9 mouse cellular contexts compared by ENCODE assay signal in genomic region chr6:100875862-100876623, GRCm38 (mm10). TPM values are rescaled to one million over a fixed set of nuclear protein-coding genes. Genes with fewer than 3 reads are reported as not detected.
DNase-seq lines count a peak whose midpoint lies in the region; ATAC-seq lines count a peak whose summit lies in the region.
"Had no signal": no experiment of that assay in that cellular context is flagged by ENCODE, and none has a peak within 500 bp of the region (broad histone marks: within the 10 kb centered on the region; RNA-seq: fewer than 3 reads in every experiment).

No protein-coding gene starts in this region.

- 66% methylated on average over 20 of the region's 20 CpGs for WGBS in kidney, embryonic 16.5 days

- H3K4me2 ChIP-seq in kidney, embryonic 16.5 days (replicated peaks; ENCODE audit: low read depth, low read length): no peak overlapping the region
- H3K4me2 ChIP-seq: lung, embryonic 15.5 days had no signal

- ATAC-seq in kidney, embryonic 16.5 days (ENCODE audit: low FRiP score, low TSS enrichment): no peak
- peak; percentile 85 for ATAC-seq in frontal cortex, adult (ENCODE audit: low TSS enrichment)

- H3K4me1 ChIP-seq in kidney, embryonic 16.5 days (ENCODE audit: insufficient read depth, low read length): no peaks in the 10 kb centered on the region
- H3K4me1 ChIP-seq: lung, embryonic 15.5 days had no signal

- DNase-seq in kidney, adult 18-20 months: peak; percentile 59
- peak; percentile 32 for DNase-seq in MEL-GATA-1-ER (ENCODE audit: extremely low read depth, low read depth)
- peak; percentile 68 to 75 for DNase-seq in cerebellum, adult 18-20 months
- DNase-seq in kidney, postnatal 4 days: peak; percentile 81 to 83
- DNase-seq in lung, postnatal 36 days: peak; percentile 72
- DNase-seq in spleen, adult 12 weeks (ENCODE audit: low spot score): peak; percentile 11

- H3K4me3 ChIP-seq in kidney, embryonic 16.5 days (ENCODE audit: low read length): no peak overlapping the region
- H3K4me3 ChIP-seq: lung, embryonic 15.5 days had no signal

- H3K27ac ChIP-seq in kidney, embryonic 16.5 days (ENCODE audit: low read length): no peak overlapping the region
- H3K27ac ChIP-seq: lung, embryonic 15.5 days had no signal

- no peaks in the 10 kb centered on the region for H3K36me3 ChIP-seq in kidney, embryonic 16.5 days (ENCODE audit: insufficient read depth, low read length)
- H3K36me3 ChIP-seq: lung, embryonic 15.5 days had no signal

- H3K9ac ChIP-seq in kidney, embryonic 16.5 days (replicated peaks; ENCODE audit: low read length): no peak overlapping the region
- H3K9ac ChIP-seq: lung, embryonic 15.5 days had no signal

- H3K27me3 ChIP-seq in kidney, embryonic 16.5 days (ENCODE audit: insufficient read depth, low read length): no peaks in the 10 kb centered on the region
- H3K27me3 ChIP-seq: lung, embryonic 15.5 days had no signal

- H3K9me3 ChIP-seq in kidney, embryonic 16.5 days (ENCODE audit: low read length): peaks cover 6% of the 10 kb centered on the region
- H3K9me3 ChIP-seq: lung, embryonic 15.5 days had no signal

RNA-seq across cellular contexts. Expression of gene Ppp4r2, which starts 42.6 kb away (rescaled TPM):
- 16.7 and 17.7 TPM in 2 replicates for polyA plus RNA-seq in kidney, embryonic 16.5 days (2015; fragmentation: Nextera tagmentation; extraction: Ambion mirVana)

Comparison
In these comparisons a context has a peak if more than half of its experiments do, and no peak if none do; other contexts are left out.
1. DNase-seq: peak in every context shown above with its lines; median percentile 82 in kidney, postnatal 4 days; 72 in lung, postnatal 36 days; 72 in cerebellum, adult 18-20 months; 59 in kidney, adult 18-20 months; 32 in MEL-GATA-1-ER; 11 in spleen, adult 12 weeks.